Mouse (Mus musculus): ENCODE results near the gene Spns2.

- TF ChIP-seq CTCF (IDR thresholded peaks at IDR 0.05) (0 out of 2 replicates have a peak, but pooled peaks have one; percentile 3), EP300 (IDR thresholded peaks at IDR 0.05) (peak; percentile 81)
Measured at GRCm38 (mm10) chr11:72469217-72469616, 20.5 kb downstream of the Spns2 start.

Data from lung, postnatal 0 days (tissue).